Mouse (Mus musculus) olfactory bulb, adult 2 months (tissue): Measurements from ENCODE around the gene Sept4.

Experiments
- CTCF ChIP-seq: fragments of 200-500 bp; IDR thresholded peaks from 2 replicates; pipeline ENCODE4 v1.5.1; 2012; ENCODE audit warnings: low read depth, mild to moderate bottlenecking, low read length, moderate library complexity; ENCODE audit not compliant: insufficient read depth
- POLR2A ChIP-seq: fragments of 200-500 bp; IDR thresholded peaks from 2 replicates; pipeline ENCODE4 v1.6.1; 2012; ENCODE audit warnings: mild to moderate bottlenecking, low read depth, low read length, moderate library complexity; ENCODE audit not compliant: insufficient read depth

- TF ChIP-seq POLR2A = no peak
- TF ChIP-seq CTCF = no peak
These were observed 37.0 kb upstream of the Sept4 start for GRCm38 (mm10) chr11:87531695-87532094.
